Mouse (Mus musculus): ENCODE results near the gene Trrap. TPM values are rescaled to one million over a fixed set of nuclear protein-coding genes. Genes with fewer than 3 reads are reported as not detected.
A peak's percentile ranks its signal among the peaks of the same experiment; 100 is the strongest.

Trrap gene
- polyA plus RNA-seq, 1 experiment from 2014 or later = 94.5 TPM

GRCm38 (mm10) chr5:144755191-144755590, 12.3 kb upstream of the Trrap start:
- Histone ChIP-seq H3K4me1 (peaks cover 5% of the 10 kb centered on the region; the same call in 1 of the 2 replicates), H3K4me2 (replicated peaks) (no peak overlapping the region), H3K27me3 (no peaks in the 10 kb centered on the region), H3K36me3 (no peaks in the 10 kb centered on the region), H3K4me3 (no peak overlapping the region), H3K27ac (no peak overlapping the region), H3K9me3 (replicated peaks) (no peaks in the 10 kb centered on the region), H3K9ac (no peak overlapping the region)
- WGBS = 81% methylated on average over 10 of the region's 10 CpGs
- ATAC-seq (ENCODE audit: low FRiP score) = no peak

- Histone ChIP-seq H3K27ac (no peak overlapping the region), H3K36me3 (no peaks in the 10 kb centered on the region), H3K9ac (no peak overlapping the region), H3K9me3 (replicated peaks) (no peaks in the 10 kb centered on the region), H3K4me2 (replicated peaks) (no peak overlapping the region), H3K27me3 (peaks cover 12% of the 10 kb centered on the region), H3K4me3 (no peak overlapping the region), H3K4me1 (peaks cover 12% of the 10 kb centered on the region)
- no peak for ATAC-seq (ENCODE audit: low FRiP score)
- WGBS = 90% methylated on average over 9 of the region's 9 CpGs
Observed at GRCm38 (mm10) chr5:144757402-144757801, 10.1 kb upstream of the Trrap start.

GRCm38 (mm10) chr5:144758422-144758821, 9.1 kb upstream of the Trrap start:
- Histone ChIP-seq H3K9me3 (replicated peaks) (no peaks in the 10 kb centered on the region), H3K4me1 (peaks cover 12% of the 10 kb centered on the region), H3K4me3 (no peak overlapping the region), H3K27me3 (peaks cover 17% of the 10 kb centered on the region), H3K27ac (peak overlapping the region; percentile 46; the same call in 1 of the 2 replicates), H3K36me3 (no peaks in the 10 kb centered on the region), H3K4me2 (replicated peaks) (peak overlapping the region; percentile 14; the same call in 1 of the 2 replicates), H3K9ac (no peak overlapping the region)
- 14% methylated on average over 8 of the region's 8 CpGs for WGBS
- ATAC-seq (ENCODE audit: low FRiP score) = peak; percentile 30

GRCm38 (mm10) chr5:144761161-144761868, 6.2 kb upstream of the Trrap start, which contains the start of gene Tmem130:
Gene Tmem130, minus strand, starts transcription at chr5:144761818.
- H3K4me1 ChIP-seq = peaks cover 12% of the 10 kb centered on the region
- WGBS = 2% methylated on average over 38 of the region's 38 CpGs
- H3K4me3 ChIP-seq = peak within 1 kb of the TSS; percentile 42
- peak within 1 kb of the TSS; percentile 64 for H3K4me2 ChIP-seq (replicated peaks)
- no peaks in the 10 kb centered on the region for H3K9me3 ChIP-seq (replicated peaks)
- H3K27me3 ChIP-seq = peaks cover 17% of the 10 kb centered on the region
- peak within 1 kb of the TSS; percentile 64 for H3K27ac ChIP-seq
- no peaks in the 10 kb centered on the region for H3K36me3 ChIP-seq
- peak within 1 kb of the TSS; percentile 68 for H3K9ac ChIP-seq
- ATAC-seq (ENCODE audit: low FRiP score) = peak; percentile 81

GRCm38 (mm10) chr5:144766026-144766425, 1.5 kb upstream of the Trrap start:
- Histone ChIP-seq H3K4me2 (replicated peaks) (no peak overlapping the region), H3K36me3 (peaks cover 7% of the 10 kb centered on the region), H3K9me3 (replicated peaks) (no peaks in the 10 kb centered on the region), H3K4me3 (no peak overlapping the region), H3K4me1 (peaks cover 18% of the 10 kb centered on the region), H3K27ac (no peak overlapping the region), H3K9ac (no peak overlapping the region), H3K27me3 (peaks cover 17% of the 10 kb centered on the region)
- 81% methylated on average over 7 of the region's 7 CpGs for WGBS
- ATAC-seq (ENCODE audit: low FRiP score) = no peak

GRCm38 (mm10) chr5:144766646-144767045, 886 bp upstream of the Trrap start:
- no peak overlapping the region for H3K4me2 ChIP-seq (replicated peaks)
- ATAC-seq (ENCODE audit: low FRiP score) = no peak
- H3K4me1 ChIP-seq = peaks cover 13% of the 10 kb centered on the region
- peaks cover 11% of the 10 kb centered on the region for H3K27me3 ChIP-seq
- WGBS = 88% methylated on average over 11 of the region's 11 CpGs
- no peaks in the 10 kb centered on the region for H3K9me3 ChIP-seq (replicated peaks)
- H3K36me3 ChIP-seq = peaks cover 13% of the 10 kb centered on the region
- H3K27ac ChIP-seq = no peak overlapping the region; the same call in 1 of the 2 replicates
- no peak overlapping the region for H3K9ac ChIP-seq
- no peak overlapping the region for H3K4me3 ChIP-seq

- H3K27ac ChIP-seq = peak overlapping the region; percentile 95
- H3K27me3 ChIP-seq = no peaks in the 10 kb centered on the region
- H3K4me3 ChIP-seq = peak overlapping the region; percentile 86
- H3K4me2 ChIP-seq (replicated peaks) = peak overlapping the region; percentile 84
- peak; percentile 93 for ATAC-seq (ENCODE audit: low FRiP score)
- H3K36me3 ChIP-seq = peaks cover 23% of the 10 kb centered on the region
- no peaks in the 10 kb centered on the region for H3K9me3 ChIP-seq (replicated peaks)
- under 1% methylated on average over 92 of the region's 92 CpGs for WGBS
- peaks cover 11% of the 10 kb centered on the region for H3K4me1 ChIP-seq
- peak overlapping the region; percentile 80 for H3K9ac ChIP-seq
Observed at GRCm38 (mm10) chr5:144767911-144768841, 644 bp downstream of the Trrap start.

- H3K27me3 ChIP-seq = no peaks in the 10 kb centered on the region
- H3K4me3 ChIP-seq = peak overlapping the region; percentile 86
- H3K4me2 ChIP-seq (replicated peaks) = peak overlapping the region; percentile 84
- H3K27ac ChIP-seq = no peak overlapping the region
- peak; percentile 34; the same call in 1 of the 2 replicates for ATAC-seq (ENCODE audit: low FRiP score)
- H3K4me1 ChIP-seq = peaks cover 11% of the 10 kb centered on the region
- 38% methylated on average over 8 of the region's 8 CpGs for WGBS
- H3K9me3 ChIP-seq (replicated peaks) = no peaks in the 10 kb centered on the region
- peak overlapping the region; percentile 80 for H3K9ac ChIP-seq
- H3K36me3 ChIP-seq = peaks cover 30% of the 10 kb centered on the region
Observed at GRCm38 (mm10) chr5:144769067-144769482, 1.5 kb downstream of the Trrap start.

- H3K27me3 ChIP-seq = no peaks in the 10 kb centered on the region
- H3K4me1 ChIP-seq = peaks cover 11% of the 10 kb centered on the region
- ATAC-seq (ENCODE audit: low FRiP score) = no peak
- no peak overlapping the region for H3K27ac ChIP-seq
- WGBS = 94% methylated on average over 6 of the region's 6 CpGs
- no peak overlapping the region for H3K4me2 ChIP-seq (replicated peaks)
- H3K36me3 ChIP-seq = peaks cover 50% of the 10 kb centered on the region
- no peaks in the 10 kb centered on the region for H3K9me3 ChIP-seq (replicated peaks)
- H3K9ac ChIP-seq = no peak overlapping the region
- no peak overlapping the region for H3K4me3 ChIP-seq
Observed at GRCm38 (mm10) chr5:144773231-144773630, 5.7 kb downstream of the Trrap start.

- no peaks in the 10 kb centered on the region for H3K27me3 ChIP-seq
- H3K27ac ChIP-seq = no peak overlapping the region
- H3K4me2 ChIP-seq (replicated peaks) = no peak overlapping the region
- H3K36me3 ChIP-seq = peaks cover 92% of the 10 kb centered on the region
- no peaks in the 10 kb centered on the region for H3K4me1 ChIP-seq
- 89% methylated on average over 8 of the region's 8 CpGs for WGBS
- no peak for ATAC-seq (ENCODE audit: low FRiP score)
- no peak overlapping the region for H3K4me3 ChIP-seq
- H3K9ac ChIP-seq = no peak overlapping the region
- no peaks in the 10 kb centered on the region for H3K9me3 ChIP-seq (replicated peaks)
Observed at GRCm38 (mm10) chr5:144780654-144781053, 13.1 kb downstream of the Trrap start.

GRCm38 (mm10) chr5:144786464-144786863, 18.9 kb downstream of the Trrap start:
- H3K36me3 ChIP-seq = peaks cover 97% of the 10 kb centered on the region
- WGBS = 92% methylated on average over 18 of the region's 18 CpGs
- H3K4me1 ChIP-seq = no peaks in the 10 kb centered on the region
- H3K9me3 ChIP-seq (replicated peaks) = no peaks in the 10 kb centered on the region
- H3K4me2 ChIP-seq (replicated peaks) = no peak overlapping the region
- no peaks in the 10 kb centered on the region for H3K27me3 ChIP-seq
- ATAC-seq (ENCODE audit: low FRiP score) = no peak
- H3K9ac ChIP-seq = no peak overlapping the region
- no peak overlapping the region for H3K27ac ChIP-seq
- H3K4me3 ChIP-seq = no peak overlapping the region

GRCm38 (mm10) chr5:144793374-144793773, 25.8 kb downstream of the Trrap start:
- peaks cover 99% of the 10 kb centered on the region for H3K36me3 ChIP-seq

More at GRCm38 (mm10) chr5:144793374-144793773, 25.8 kb downstream of the Trrap start:
- Histone ChIP-seq H3K4me3 (no peak overlapping the region), H3K9ac (no peak overlapping the region), H3K27ac (no peak overlapping the region), H3K27me3 (no peaks in the 10 kb centered on the region), H3K4me1 (no peaks in the 10 kb centered on the region), H3K4me2 (replicated peaks) (no peak overlapping the region), H3K9me3 (replicated peaks) (no peaks in the 10 kb centered on the region)
- 84% methylated on average over 5 of the region's 5 CpGs for WGBS
- ATAC-seq (ENCODE audit: low FRiP score) = no peak
